Mouse (Mus musculus): ENCODE measurements around the gene Tas2r123. TPM values are rescaled to one million over a fixed set of nuclear protein-coding genes. Genes with fewer than 3 reads are reported as not detected.

The Tas2r123 gene
- polyA plus RNA-seq (2017; shearing (Covaris generic)), result not detected

GRCm38 (mm10) chr6:132846842-132847241 is at the start of gene Tas2r123:
TSS of gene Tas2r123 (plus strand) at chr6:132847142.

GRCm38 (mm10) chr6:132802518-132802917 is 44.4 kb upstream of the Tas2r123 start, which contains the start of gene Tas2r117:
TSS of gene Tas2r117 (plus strand) at chr6:132802818.

GRCm38 (mm10) chr6:132855138-132855537 is 8.2 kb downstream of the Tas2r123 start, which contains the start of gene Tas2r116:
TSS of gene Tas2r116 (plus strand) at chr6:132855438.

GRCm38 (mm10) chr6:132867708-132868107 is 20.8 kb downstream of the Tas2r123 start, which contains the start of gene Tas2r110:
TSS of gene Tas2r110 (plus strand) at chr6:132868008.

GRCm38 (mm10) chr6:132892711-132893110 is 45.8 kb downstream of the Tas2r123 start, which contains the start of gene Tas2r113:
TSS of gene Tas2r113 (plus strand) at chr6:132893011.

Other genes starting within 250 kb of the Tas2r123 start
- gene A630073D07Rik, start 195.6 kb upstream of the Tas2r123 start, polyA plus RNA-seq (2017; shearing (Covaris generic)), result not detected
- not detected for gene Tas2r120, start 190.2 kb upstream of the Tas2r123 start, polyA plus RNA-seq (2017; shearing (Covaris generic))
- gene Tas2r121, start 146.1 kb upstream of the Tas2r123 start, polyA plus RNA-seq (2017; shearing (Covaris generic)), result not detected
- not detected for gene Tas2r122, start 135.2 kb upstream of the Tas2r123 start, polyA plus RNA-seq (2017; shearing (Covaris generic))
- not detected for gene Tas2r115, start 109.1 kb upstream of the Tas2r123 start, polyA plus RNA-seq (2017; shearing (Covaris generic))
- gene Tas2r124, start 92.4 kb upstream of the Tas2r123 start, polyA plus RNA-seq (2017; shearing (Covaris generic)), result not detected
- not detected for gene Tas2r102, start 85.0 kb upstream of the Tas2r123 start, polyA plus RNA-seq (2017; shearing (Covaris generic))
- gene Tas2r136, start 69.0 kb upstream of the Tas2r123 start, polyA plus RNA-seq (2017; shearing (Covaris generic)), result not detected
- not detected for gene Tas2r117, start 44.3 kb upstream of the Tas2r123 start, polyA plus RNA-seq (2017; shearing (Covaris generic))
- gene Tas2r116, start 8.3 kb downstream of the Tas2r123 start, polyA plus RNA-seq (2017; shearing (Covaris generic)), result not detected
- not detected for gene Tas2r110, start 20.9 kb downstream of the Tas2r123 start, polyA plus RNA-seq (2017; shearing (Covaris generic))
- gene Tas2r113, start 45.9 kb downstream of the Tas2r123 start, polyA plus RNA-seq (2017; shearing (Covaris generic)), result not detected
- gene Tas2r125, start 62.5 kb downstream of the Tas2r123 start, polyA plus RNA-seq (2017; shearing (Covaris generic)), result not detected
- not detected for gene Tas2r129, start 104.0 kb downstream of the Tas2r123 start, polyA plus RNA-seq (2017; shearing (Covaris generic))
- gene Tas2r131, start 110.8 kb downstream of the Tas2r123 start, polyA plus RNA-seq (2017; shearing (Covaris generic)), result not detected
- gene Tas2r109, start 133.8 kb downstream of the Tas2r123 start, polyA plus RNA-seq (2017; shearing (Covaris generic)), result not detected
- gene Tas2r103, start 190.0 kb downstream of the Tas2r123 start, polyA plus RNA-seq (2017; shearing (Covaris generic)), result not detected
- not detected for gene Tas2r140, start 208.7 kb downstream of the Tas2r123 start, polyA plus RNA-seq (2017; shearing (Covaris generic))

Data from effector memory CD4-positive, alpha-beta T cell, adult 5 months (primary cell).